Mouse (Mus musculus): ENCODE data around the gene Krt35.

GRCm38 (mm10) chr11:100139391-100139790 is 43.4 kb upstream of the Krt35 start:
- TF ChIP-seq CHD2 (IDR thresholded peaks at IDR 0.05; ENCODE audit: low read depth, low read length) (no peak), ZC3H11A (IDR thresholded peaks at IDR 0.05; ENCODE audit: borderline replicate concordance, low read depth, low read length) (no peak), HCFC1 (IDR thresholded peaks at IDR 0.05; ENCODE audit: borderline replicate concordance, insufficient read depth, low read length) (no peak)

All from ES-E14 (cell line).